Comparison of ENCODE assay signal across 9 mouse cellular contexts in genomic region chr7:30956357-30956751, GRCm38 (mm10). TPM values are rescaled to one million over a fixed set of nuclear protein-coding genes. Genes with fewer than 3 reads are reported as not detected.
DNase-seq lines count a peak whose midpoint lies in the region; ATAC-seq and TF ChIP-seq lines count a peak whose summit lies in the region.
"Had no signal": no experiment of that assay in that cellular context is flagged by ENCODE, and none has a peak within 500 bp of the region (broad histone marks: within the 10 kb centered on the region; RNA-seq: fewer than 3 reads in every experiment).

No protein-coding gene starts in this region.

- intact Hi-C loops in gastrocnemius, postnatal 36 days (cut with DNase I), result no loop called here

- TF ChIP-seq CTCF in ES-Bruce4 (IDR thresholded peaks at IDR 0.05; ENCODE audit: low read depth, low read length), result no peak
- TF ChIP-seq CTCF in hindbrain, postnatal 0 days (IDR thresholded peaks at IDR 0.05; ENCODE audit: low read depth), result no peak

- DNase-seq in kidney, adult 11 months, result peak; percentile 55
- DNase-seq in kidney, postnatal 10 days, result no peak
- DNase-seq in hindbrain, postnatal 0 days (ENCODE audit: low spot score), result no peak
- no peak for DNase-seq in midbrain, embryonic 11.5 days (ENCODE audit: low spot score, missing footprints)
- no peak for DNase-seq in layer of hippocampus, adult 8-10 months (ENCODE audit: low spot score in 2 of 2)
- DNase-seq in gastrocnemius, postnatal 36 days, result no peak

- peaks cover 9% of the 10 kb centered on the region for H3K4me1 ChIP-seq in ES-Bruce4 (ENCODE audit: control insufficient read depth, insufficient read depth, low read length)
- peaks cover 16% of the 10 kb centered on the region for H3K4me1 ChIP-seq in embryonic facial prominence, embryonic 12.5 days
- H3K4me1 ChIP-seq in hindbrain, postnatal 0 days (ENCODE audit: insufficient read depth, low read length), result peaks cover 15% of the 10 kb centered on the region
- peaks cover 18% of the 10 kb centered on the region for H3K4me1 ChIP-seq in midbrain, embryonic 11.5 days (ENCODE audit: control insufficient read depth, insufficient read depth, low read length)

- H3K9ac ChIP-seq in ES-Bruce4 (ENCODE audit: low read depth, poor library complexity, severe bottlenecking), result peak overlapping the region; percentile 99
- H3K9ac ChIP-seq in embryonic facial prominence, embryonic 12.5 days, result peak overlapping the region; percentile 100
- peak overlapping the region; percentile 98 for H3K9ac ChIP-seq in hindbrain, postnatal 0 days (replicated peaks; ENCODE audit: low read length)
- peak overlapping the region; percentile 99 for H3K9ac ChIP-seq in midbrain, embryonic 11.5 days (ENCODE audit: low read length)

- WGBS in embryonic facial prominence, embryonic 12.5 days, result under 1% methylated on average over 37 of the region's 49 CpGs
- 0% methylated on average over 18 of the region's 49 CpGs for WGBS in hindbrain, postnatal 0 days
- WGBS in midbrain, embryonic 11.5 days, result 0% methylated on average over 26 of the region's 49 CpGs

- no peaks in the 10 kb centered on the region for H3K9me3 ChIP-seq in ES-Bruce4 (replicated peaks; ENCODE audit: control insufficient read depth, insufficient read depth, low read length, poor library complexity, severe bottlenecking)
- no peaks in the 10 kb centered on the region for H3K9me3 ChIP-seq in embryonic facial prominence, embryonic 12.5 days
- no peaks in the 10 kb centered on the region for H3K9me3 ChIP-seq in hindbrain, postnatal 0 days (ENCODE audit: low read length)
- no peaks in the 10 kb centered on the region for H3K9me3 ChIP-seq in midbrain, embryonic 11.5 days (ENCODE audit: control insufficient read depth, low read length)

- ATAC-seq in embryonic facial prominence, embryonic 12.5 days (ENCODE audit: insufficient number of reproducible peaks, insufficient read depth, low FRiP score, low TSS enrichment), result no peak
- peak; percentile 55 for ATAC-seq in hindbrain, postnatal 0 days
- peak; percentile 51 for ATAC-seq in midbrain, embryonic 11.5 days (ENCODE audit: low FRiP score)

- H3K4me2 ChIP-seq in embryonic facial prominence, embryonic 12.5 days (replicated peaks), result peak overlapping the region; percentile 74
- H3K4me2 ChIP-seq in hindbrain, postnatal 0 days (ENCODE audit: low read depth, low read length), result peak overlapping the region; percentile 86
- peak overlapping the region; percentile 80 for H3K4me2 ChIP-seq in midbrain, embryonic 11.5 days

- peak overlapping the region; percentile 99 for H3K4me3 ChIP-seq in ES-Bruce4 (ENCODE audit: low read depth, low read length)
- H3K4me3 ChIP-seq in embryonic facial prominence, embryonic 12.5 days, result peak overlapping the region; percentile 96
- H3K4me3 ChIP-seq in hindbrain, postnatal 0 days (ENCODE audit: low read length), result peak overlapping the region; percentile 74
- H3K4me3 ChIP-seq in midbrain, embryonic 11.5 days (ENCODE audit: low read depth, low read length), result peak overlapping the region; percentile 95

- H3K36me3 ChIP-seq in ES-Bruce4 (ENCODE audit: control insufficient read depth, insufficient read depth, low read length, poor library complexity, severe bottlenecking), result peaks cover 23% of the 10 kb centered on the region
- peaks cover 50% of the 10 kb centered on the region for H3K36me3 ChIP-seq in embryonic facial prominence, embryonic 12.5 days
- H3K36me3 ChIP-seq in hindbrain, postnatal 0 days (ENCODE audit: insufficient read depth, low read length), result peaks cover 31% of the 10 kb centered on the region
- H3K36me3 ChIP-seq in midbrain, embryonic 11.5 days (ENCODE audit: control insufficient read depth, insufficient read depth, low read length), result peaks cover 15% of the 10 kb centered on the region

- H3K27me3 ChIP-seq in ES-Bruce4 (ENCODE audit: control insufficient read depth, insufficient read depth, low read length, poor library complexity, severe bottlenecking), result no peaks in the 10 kb centered on the region
- no peaks in the 10 kb centered on the region for H3K27me3 ChIP-seq in embryonic facial prominence, embryonic 12.5 days
- no peaks in the 10 kb centered on the region for H3K27me3 ChIP-seq in hindbrain, postnatal 0 days (ENCODE audit: insufficient read depth, low read length)
- H3K27me3 ChIP-seq in midbrain, embryonic 11.5 days (ENCODE audit: control insufficient read depth, insufficient read depth, low read length), result no peaks in the 10 kb centered on the region

- TF ChIP-seq EP300 in ES-Bruce4 (IDR thresholded peaks at IDR 0.05; ENCODE audit: insufficient read depth, low read depth, low read length), result no peak

- TF ChIP-seq POLR2A in ES-Bruce4 (IDR thresholded peaks at IDR 0.05; ENCODE audit: insufficient read depth, low read length), result no peak

- no peak overlapping the region for H3K27ac ChIP-seq in ES-Bruce4 (ENCODE audit: insufficient read depth, low read length)
- H3K27ac ChIP-seq in embryonic facial prominence, embryonic 12.5 days, result peak overlapping the region; percentile 99
- H3K27ac ChIP-seq in hindbrain, postnatal 0 days, result peak overlapping the region; percentile 98
- peak overlapping the region; percentile 95 for H3K27ac ChIP-seq in midbrain, embryonic 11.5 days (ENCODE audit: low read depth, low read length)

RNA-seq across cellular contexts. Expression of gene Usf2, which starts 0.2 kb away (rescaled TPM):
- polyA plus RNA-seq in ES-Bruce4 (2011; ENCODE audit: insufficient read depth, insufficient read length, low read depth, missing spikeins), result 62.7 and 71.4 TPM in 2 replicates
- 31.8 and 32.7 TPM in 2 replicates for polyA plus RNA-seq in embryonic facial prominence, embryonic 12.5 days (2016; fragmentation: Nextera tagmentation; extraction: Ambion mirVana)
- 103 and 114 TPM in 2 replicates for total RNA-seq in hindbrain, postnatal 0 days (2014; rRNA removed)
- 27.1 and 28.0 TPM in 2 replicates for polyA plus RNA-seq in hindbrain, postnatal 0 days (2015; fragmentation: Nextera tagmentation; extraction: Ambion mirVana)
- 20.6 and 21.7 TPM in 2 replicates for polyA plus RNA-seq in midbrain, embryonic 11.5 days (2014; fragmentation: Nextera tagmentation; extraction: Ambion mirVana)
- 100 to 1,000 TPM; 118 to 123 (median 120) TPM for total RNA-seq in layer of hippocampus, adult 8-10 months (2022)
- total RNA-seq in gastrocnemius, postnatal 36 days (2021), result 10 to 100 TPM; 74.5 to 80.7 TPM

RNA-seq across cellular contexts. Expression of gene Hamp, which starts 12.5 kb away (rescaled TPM):
- not detected in 2 replicates for polyA plus RNA-seq in ES-Bruce4 (2011; ENCODE audit: insufficient read depth, insufficient read length, low read depth, missing spikeins)
- polyA plus RNA-seq in embryonic facial prominence, embryonic 12.5 days (2016; fragmentation: Nextera tagmentation; extraction: Ambion mirVana), result not detected in 2 replicates
- total RNA-seq in hindbrain, postnatal 0 days (2014; rRNA removed), result not detected in 2 replicates
- not detected in 2 replicates for polyA plus RNA-seq in hindbrain, postnatal 0 days (2015; fragmentation: Nextera tagmentation; extraction: Ambion mirVana)
- polyA plus RNA-seq in midbrain, embryonic 11.5 days (2014; fragmentation: Nextera tagmentation; extraction: Ambion mirVana), result 0.40 TPM in 1 of 2 replicates, not detected in the other
- total RNA-seq in layer of hippocampus, adult 8-10 months (2022), result not detected
- total RNA-seq in gastrocnemius, postnatal 36 days (2021), result not detected
- total RNA-seq: hematopoietic stem cell, adult 5-6 weeks had no signal

RNA-seq across cellular contexts. Expression of gene Lsr, which starts 16.9 kb away (rescaled TPM):
- 39.1 and 42.9 TPM in 2 replicates for polyA plus RNA-seq in ES-Bruce4 (2011; ENCODE audit: insufficient read depth, insufficient read length, low read depth, missing spikeins)
- 25.6 and 26.2 TPM in 2 replicates for polyA plus RNA-seq in embryonic facial prominence, embryonic 12.5 days (2016; fragmentation: Nextera tagmentation; extraction: Ambion mirVana)
- total RNA-seq in hindbrain, postnatal 0 days (2014; rRNA removed), result 22.8 and 28.8 TPM in 2 replicates
- 25.3 and 25.5 TPM in 2 replicates for polyA plus RNA-seq in hindbrain, postnatal 0 days (2015; fragmentation: Nextera tagmentation; extraction: Ambion mirVana)
- 10.2 and 13.1 TPM in 2 replicates for polyA plus RNA-seq in midbrain, embryonic 11.5 days (2014; fragmentation: Nextera tagmentation; extraction: Ambion mirVana)
- total RNA-seq in layer of hippocampus, adult 8-10 months (2022), result 1 to 10 TPM; 5.1 to 9.0 (median 6.0) TPM
- under 1 TPM in 1 of 2 experiments, not detected in 1; 0.49 TPM for total RNA-seq in gastrocnemius, postnatal 36 days (2021)

RNA-seq across cellular contexts. Expression of gene Fam187b, which starts 17.2 kb away (rescaled TPM):
- 3.4 and 3.5 TPM in 2 replicates for polyA plus RNA-seq in ES-Bruce4 (2011; ENCODE audit: insufficient read depth, insufficient read length, low read depth, missing spikeins)
- 1.4 and 2.0 TPM in 2 replicates for polyA plus RNA-seq in embryonic facial prominence, embryonic 12.5 days (2016; fragmentation: Nextera tagmentation; extraction: Ambion mirVana)
- total RNA-seq in hindbrain, postnatal 0 days (2014; rRNA removed), result 0.16 and 2.0 TPM in 2 replicates
- polyA plus RNA-seq in hindbrain, postnatal 0 days (2015; fragmentation: Nextera tagmentation; extraction: Ambion mirVana), result 0.77 and 0.89 TPM in 2 replicates
- polyA plus RNA-seq in midbrain, embryonic 11.5 days (2014; fragmentation: Nextera tagmentation; extraction: Ambion mirVana), result 0.25 and 0.62 TPM in 2 replicates
- total RNA-seq in layer of hippocampus, adult 8-10 months (2022), result under 1 TPM in 1 of 4 experiments, not detected in 3; 0.21 TPM
- not detected for total RNA-seq in gastrocnemius, postnatal 36 days (2021)
- total RNA-seq: hematopoietic stem cell, adult 5-6 weeks had no signal

RNA-seq across cellular contexts. Expression of gene Hamp2, which starts 31.9 kb away (rescaled TPM):
- not detected in 2 replicates for polyA plus RNA-seq in ES-Bruce4 (2011; ENCODE audit: insufficient read depth, insufficient read length, low read depth, missing spikeins)
- not detected in 2 replicates for polyA plus RNA-seq in embryonic facial prominence, embryonic 12.5 days (2016; fragmentation: Nextera tagmentation; extraction: Ambion mirVana)
- not detected in 2 replicates for total RNA-seq in hindbrain, postnatal 0 days (2014; rRNA removed)
- polyA plus RNA-seq in hindbrain, postnatal 0 days (2015; fragmentation: Nextera tagmentation; extraction: Ambion mirVana), result not detected in 2 replicates
- not detected in 2 replicates for polyA plus RNA-seq in midbrain, embryonic 11.5 days (2014; fragmentation: Nextera tagmentation; extraction: Ambion mirVana)
- total RNA-seq in layer of hippocampus, adult 8-10 months (2022), result not detected
- not detected for total RNA-seq in gastrocnemius, postnatal 36 days (2021)
- total RNA-seq: hematopoietic stem cell, adult 5-6 weeks had no signal
